Mouse (Mus musculus): Measurements from ENCODE around the gene Dixdc1. TPM values are rescaled to one million over a fixed set of nuclear protein-coding genes. Genes with fewer than 3 reads are reported as not detected.

The Dixdc1 gene
- polyA plus RNA-seq (2017; shearing (Covaris generic)), result under 1 TPM; 0.20 to 0.22 TPM

GRCm38 (mm10) chr9:50738914-50739870 is at the start of gene Dixdc1:
Dixdc1 (minus strand) TSS chr9:50739517.

GRCm38 (mm10) chr9:50774991-50775612 is 35.8 kb upstream of the Dixdc1 start, which contains the start of the genes Alg9 and 1110032A03Rik:
Alg9 (plus strand) TSS chr9:50775019.
1110032A03Rik (minus strand) TSS chr9:50775520.

GRCm38 (mm10) chr9:50768107-50769002 is 29.0 kb upstream of the Dixdc1 start, which contains the start of gene Fdxacb1:
Fdxacb1 (plus strand) TSS chr9:50768236.

GRCm38 (mm10) chr9:50752054-50752602 is 12.8 kb upstream of the Dixdc1 start, which contains the start of gene Hspb2:
Hspb2 (minus strand) TSS chr9:50752354.

GRCm38 (mm10) chr9:50751323-50751722 is 12.0 kb upstream of the Dixdc1 start, which contains the start of gene Cryab:
Cryab (plus strand) TSS chr9:50751325.

GRCm38 (mm10) chr9:50746214-50746677 is 6.9 kb upstream of the Dixdc1 start, which contains the start of gene 2310030G06Rik:
2310030G06Rik (minus strand) TSS chr9:50746536.

GRCm38 (mm10) chr9:50659392-50660217 is 79.7 kb downstream of the Dixdc1 start, which contains the start of gene Dlat:
Dlat (minus strand) TSS chr9:50659780.

GRCm38 (mm10) chr9:50616766-50617603 is 122.3 kb downstream of the Dixdc1 start, which contains the start of the genes Pih1d2 and Nkapd1:
Pih1d2 (plus strand) TSS chr9:50617321.
Nkapd1 (minus strand) TSS chr9:50617464.

Other genes starting within 250 kb of the Dixdc1 start
- under 1 TPM; 0.31 to 0.33 TPM for gene Plet1, start 245.0 kb downstream of the Dixdc1 start, polyA plus RNA-seq (2017; shearing (Covaris generic))
- 100 to 1,000 TPM; 127 to 128 TPM for gene Pts, start 210.8 kb downstream of the Dixdc1 start, polyA plus RNA-seq (2017; shearing (Covaris generic))
- gene Il18, start 184.7 kb downstream of the Dixdc1 start, polyA plus RNA-seq (2017; shearing (Covaris generic)), result 1 to 10 TPM; 3.9 to 7.6 TPM
- under 1 TPM; 0.82 TPM for gene Bco2, start 184.3 kb downstream of the Dixdc1 start, polyA plus RNA-seq (2017; shearing (Covaris generic))
- gene Tex12, start 178.2 kb downstream of the Dixdc1 start, polyA plus RNA-seq (2017; shearing (Covaris generic)), result under 1 TPM in 1 of 2 experiments, not detected in 1; 0.16 TPM
- gene Sdhd, start 135.7 kb downstream of the Dixdc1 start, polyA plus RNA-seq (2017; shearing (Covaris generic)), result 100 to 1,000 TPM; 189 to 227 TPM
- gene Timm8b, start 135.6 kb downstream of the Dixdc1 start, polyA plus RNA-seq (2017; shearing (Covaris generic)), result 100 to 1,000 TPM; 123 to 129 TPM
- 1 to 10 TPM in 1 of 2 experiments, not detected in 1; 1.3 TPM for gene Pih1d2, start 122.2 kb downstream of the Dixdc1 start, polyA plus RNA-seq (2017; shearing (Covaris generic))
- gene Nkapd1, start 122.1 kb downstream of the Dixdc1 start, polyA plus RNA-seq (2017; shearing (Covaris generic)), result 10 to 100 TPM; 25.5 to 30.3 TPM
- 10 to 100 TPM; 36.7 to 38.2 TPM for gene Dlat, start 79.7 kb downstream of the Dixdc1 start, polyA plus RNA-seq (2017; shearing (Covaris generic))
- not detected for gene 2310030G06Rik, start 7.0 kb upstream of the Dixdc1 start, polyA plus RNA-seq (2017; shearing (Covaris generic))
- not detected for gene Cryab, start 11.8 kb upstream of the Dixdc1 start, polyA plus RNA-seq (2017; shearing (Covaris generic))
- gene Hspb2, start 12.8 kb upstream of the Dixdc1 start, polyA plus RNA-seq (2017; shearing (Covaris generic)), result under 1 TPM in 1 of 2 experiments, not detected in 1; 0.84 TPM
- 1 to 10 TPM; 6.7 to 9.7 TPM for gene Fdxacb1, start 28.7 kb upstream of the Dixdc1 start, polyA plus RNA-seq (2017; shearing (Covaris generic))
- 10 to 100 TPM; 15.9 to 21.5 TPM for gene Alg9, start 35.5 kb upstream of the Dixdc1 start, polyA plus RNA-seq (2017; shearing (Covaris generic))
- 10 to 100 TPM; 10.1 to 14.5 TPM for gene 1110032A03Rik, start 36.0 kb upstream of the Dixdc1 start, polyA plus RNA-seq (2017; shearing (Covaris generic))
- 10 to 100 TPM; 73.9 to 89.8 TPM for gene Ppp2r1b, start 105.8 kb upstream of the Dixdc1 start, polyA plus RNA-seq (2017; shearing (Covaris generic))